Mouse (Mus musculus) olfactory bulb, adult 2 months (tissue): ENCODE results near the gene Cdc6.
"Not testable (repeated sequence)": the region's sequence is repeated elsewhere in the genome, so short reads cannot be mapped to it uniquely, and the experiment has no call there.

Experiments
- CTCF ChIP-seq: fragments of 200-500 bp; IDR thresholded peaks from 2 replicates; pipeline ENCODE4 v1.5.1; 2012; ENCODE audit warnings: low read depth, mild to moderate bottlenecking, low read length, moderate library complexity; ENCODE audit not compliant: insufficient read depth
- POLR2A ChIP-seq: fragments of 200-500 bp; IDR thresholded peaks from 2 replicates; pipeline ENCODE4 v1.6.1; 2012; ENCODE audit warnings: mild to moderate bottlenecking, low read depth, low read length, moderate library complexity; ENCODE audit not compliant: insufficient read depth

- TF ChIP-seq POLR2A, CTCF: not testable (repeated sequence)
Measured at GRCm38 (mm10) chr11:98916376-98916775, 8.8 kb downstream of the Cdc6 start.
